Mouse (Mus musculus): ENCODE results near the gene Gm20683. TPM values are rescaled to one million over a fixed set of nuclear protein-coding genes. Genes with fewer than 3 reads are reported as not detected.
A peak's percentile ranks its signal among the peaks of the same experiment; 100 is the strongest.
"Not testable (repeated sequence)": the region's sequence is repeated elsewhere in the genome, so short reads cannot be mapped to it uniquely, and the experiment has no call there.

The Gm20683 gene
- total RNA-seq, 2 experiments from 2014 or later, result 9.3 to 13.1 TPM

DNA sequence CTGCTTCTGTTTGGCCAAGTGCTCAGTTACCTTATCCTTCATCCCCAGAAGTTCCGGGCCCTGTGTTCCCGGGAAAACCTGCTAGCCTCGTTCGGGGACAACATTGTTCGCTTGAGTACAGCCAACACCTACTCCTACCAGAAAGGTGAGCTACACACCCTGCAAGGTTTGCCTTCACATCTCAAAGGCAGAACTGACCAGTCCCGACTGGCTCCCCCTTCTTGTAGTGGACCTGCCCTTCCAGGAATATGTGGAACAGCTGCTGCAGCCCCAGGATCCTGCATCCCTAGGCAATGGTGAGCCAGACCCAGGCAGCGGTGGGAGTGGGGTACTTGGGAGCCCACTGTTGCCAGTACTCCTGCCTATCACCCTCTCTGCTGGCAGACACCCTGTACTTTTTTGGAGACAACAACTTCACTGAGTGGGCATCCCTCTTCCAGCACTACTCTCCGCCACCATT is 12.0 kb downstream of the Gm20683 start:
- no peak for DNase-seq (ENCODE audit: low spot score in 2 of 2)

DNA sequence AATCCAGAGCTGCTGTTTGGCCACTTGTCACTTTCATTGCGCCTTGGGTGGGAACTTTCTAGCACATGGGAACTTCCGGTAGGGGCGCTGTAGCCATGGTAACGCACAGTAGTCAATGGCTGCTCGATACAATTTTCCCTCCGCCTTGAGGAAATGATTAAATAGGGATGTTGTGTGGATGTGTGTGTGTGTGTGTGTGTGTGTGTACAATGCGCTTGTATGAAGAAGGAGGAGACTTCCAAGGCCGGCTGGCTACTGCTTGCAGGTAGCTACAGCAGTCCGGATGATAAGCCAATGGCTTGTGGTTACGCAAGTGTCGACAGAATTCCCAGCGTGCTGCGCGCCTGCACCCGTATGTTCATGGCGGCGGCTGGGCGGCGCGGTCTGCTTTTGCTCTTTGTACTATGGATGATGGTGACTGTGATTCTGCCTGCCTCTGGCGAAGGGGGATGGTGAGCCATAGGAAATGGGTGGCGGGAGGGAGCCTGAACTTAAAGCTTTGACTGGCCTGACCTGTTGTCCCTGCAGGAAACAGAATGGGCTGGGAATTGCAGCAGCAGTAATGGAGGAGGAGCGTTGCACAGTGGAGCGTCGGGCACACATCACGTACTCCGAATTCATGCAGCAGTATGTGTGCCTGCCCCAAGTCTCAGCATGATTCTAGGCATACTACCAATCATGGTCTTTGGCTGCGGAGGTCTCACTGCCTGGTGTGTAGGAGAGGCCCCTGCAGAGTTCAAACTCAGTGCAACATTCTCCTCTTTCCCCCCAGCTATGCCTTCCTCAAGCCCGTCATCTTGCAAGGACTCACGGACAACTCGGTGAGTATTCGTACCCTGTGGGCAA is 12.6 kb downstream of the Gm20683 start, which contains the start of gene Jmjd8:
Gene Jmjd8 (plus strand): TSS at position 156 of the 846 bp plus-strand sequence.
- peak; percentile 70 to 77 for DNase-seq (ENCODE audit: low spot score in 2 of 2)

DNA sequence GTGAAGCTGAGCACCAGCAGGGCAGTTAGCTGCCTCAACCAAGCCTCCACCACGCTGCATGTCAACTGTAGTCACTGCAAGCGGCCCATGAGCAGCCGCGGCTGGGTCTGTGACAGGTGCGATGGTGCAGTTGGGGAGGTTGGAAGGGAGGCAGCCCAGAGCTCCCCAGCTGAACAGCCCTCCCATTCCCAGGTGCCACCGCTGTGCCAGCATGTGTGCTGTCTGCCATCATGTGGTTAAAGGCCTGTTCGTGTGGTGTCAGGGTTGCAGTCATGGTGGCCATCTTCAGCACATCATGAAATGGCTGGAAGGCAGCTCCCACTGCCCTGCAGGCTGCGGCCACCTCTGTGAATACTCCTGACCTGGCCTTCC is 13.4 kb downstream of the Gm20683 start:
- DNase-seq (ENCODE audit: low spot score in 2 of 2), result no peak

DNA sequence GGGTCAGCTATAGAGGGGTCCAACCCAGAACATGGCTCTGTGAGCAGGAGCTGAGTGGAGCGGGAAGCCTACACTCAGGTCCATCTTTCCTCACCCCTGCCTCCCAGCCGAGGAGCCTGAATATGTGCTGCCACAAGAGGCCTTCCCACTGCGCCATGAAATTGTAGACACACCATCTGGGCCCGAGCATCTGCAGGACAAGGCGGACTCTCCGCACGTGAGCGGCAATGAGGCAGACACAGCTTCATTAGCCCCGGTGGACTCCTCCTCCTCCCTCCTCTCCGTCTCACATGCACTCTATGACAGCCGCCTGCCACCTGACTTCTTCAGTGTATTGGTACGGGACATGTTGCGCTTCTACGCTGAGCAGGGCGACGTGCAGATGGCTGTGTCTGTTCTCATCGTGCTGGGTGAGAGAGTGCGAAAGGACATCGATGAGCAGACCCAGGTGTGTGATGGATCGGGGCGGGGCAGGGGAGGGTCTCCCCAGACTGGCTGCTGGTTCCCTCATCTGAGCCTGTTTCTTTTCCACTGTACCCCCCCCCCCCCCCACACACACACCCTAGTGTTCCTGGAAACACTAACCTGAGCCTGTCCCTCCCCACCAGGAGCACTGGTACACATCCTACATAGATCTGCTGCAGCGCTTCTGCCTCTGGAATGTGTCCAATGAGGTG is 13.9 kb downstream of the Gm20683 start:
- DNase-seq (ENCODE audit: low spot score in 2 of 2), result no peak

DNA sequence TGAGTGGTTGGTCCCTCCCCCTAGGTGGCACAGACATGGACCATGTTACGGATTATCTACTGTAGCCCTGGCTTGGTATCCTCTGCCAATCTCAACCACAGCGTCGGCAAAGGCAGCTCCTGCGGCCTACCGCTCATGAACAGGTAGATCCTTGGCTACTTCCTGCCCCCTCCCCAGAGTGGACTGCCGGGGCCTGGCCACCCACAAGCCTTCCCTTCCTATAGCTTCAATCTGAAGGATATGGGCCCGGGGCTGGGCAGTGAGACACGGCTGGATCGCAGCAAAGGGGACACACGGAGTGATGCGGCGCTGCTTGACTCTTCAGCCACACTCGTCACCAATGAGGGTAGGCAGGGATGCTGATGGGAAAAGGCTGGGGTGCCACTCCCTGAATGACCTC is 14.6 kb downstream of the Gm20683 start:
- DNase-seq (ENCODE audit: low spot score in 2 of 2), result no peak

DNA sequence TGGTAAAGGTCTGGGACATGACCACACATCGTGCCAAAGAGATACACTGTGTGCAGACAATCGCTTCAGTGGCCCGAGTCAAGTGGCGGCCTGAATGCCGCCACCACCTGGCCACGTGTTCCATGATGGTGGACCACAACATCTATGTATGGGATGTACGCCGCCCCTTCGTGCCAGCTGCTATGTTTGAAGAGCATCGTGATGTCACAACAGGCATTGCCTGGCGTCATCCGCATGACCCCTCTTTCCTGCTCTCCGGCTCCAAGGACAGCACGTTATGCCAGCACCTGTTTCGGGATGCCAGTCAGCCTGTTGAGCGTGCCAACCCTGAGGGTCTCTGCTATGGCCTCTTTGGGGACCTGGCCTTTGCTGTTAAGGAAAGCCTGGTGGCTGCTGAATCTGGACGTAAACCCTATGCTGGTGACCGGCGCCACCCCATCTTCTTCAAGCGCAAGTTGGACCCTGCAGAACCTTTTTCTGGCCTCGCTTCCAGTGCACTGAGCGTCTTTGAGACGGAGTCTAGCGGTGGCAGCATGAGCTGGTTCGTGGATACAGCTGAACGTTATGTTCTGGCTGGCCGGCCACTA is 15.5 kb downstream of the Gm20683 start:
- DNase-seq (ENCODE audit: low spot score in 2 of 2), result no peak

DNA sequence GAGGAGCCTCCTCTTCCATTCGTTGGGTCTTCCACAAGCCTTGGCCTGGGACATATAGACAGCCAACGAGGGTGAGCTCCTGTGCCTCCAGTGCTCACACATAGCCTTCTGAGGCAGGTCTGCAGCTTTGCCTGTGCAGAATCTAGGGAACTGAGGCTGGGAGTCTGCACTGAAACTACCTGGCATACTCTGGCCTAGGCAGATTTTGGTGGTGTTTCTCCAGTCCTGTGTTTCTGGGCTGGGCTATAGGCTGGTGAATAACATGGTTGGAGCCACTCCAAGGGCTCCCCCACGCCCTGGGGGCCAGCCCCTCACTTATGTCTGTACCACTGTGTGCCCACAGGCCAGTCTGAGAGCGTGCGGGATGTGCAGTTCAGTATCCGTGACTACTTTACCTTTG is 16.3 kb downstream of the Gm20683 start:
- DNase-seq (ENCODE audit: low spot score in 2 of 2), result no peak

DNA sequence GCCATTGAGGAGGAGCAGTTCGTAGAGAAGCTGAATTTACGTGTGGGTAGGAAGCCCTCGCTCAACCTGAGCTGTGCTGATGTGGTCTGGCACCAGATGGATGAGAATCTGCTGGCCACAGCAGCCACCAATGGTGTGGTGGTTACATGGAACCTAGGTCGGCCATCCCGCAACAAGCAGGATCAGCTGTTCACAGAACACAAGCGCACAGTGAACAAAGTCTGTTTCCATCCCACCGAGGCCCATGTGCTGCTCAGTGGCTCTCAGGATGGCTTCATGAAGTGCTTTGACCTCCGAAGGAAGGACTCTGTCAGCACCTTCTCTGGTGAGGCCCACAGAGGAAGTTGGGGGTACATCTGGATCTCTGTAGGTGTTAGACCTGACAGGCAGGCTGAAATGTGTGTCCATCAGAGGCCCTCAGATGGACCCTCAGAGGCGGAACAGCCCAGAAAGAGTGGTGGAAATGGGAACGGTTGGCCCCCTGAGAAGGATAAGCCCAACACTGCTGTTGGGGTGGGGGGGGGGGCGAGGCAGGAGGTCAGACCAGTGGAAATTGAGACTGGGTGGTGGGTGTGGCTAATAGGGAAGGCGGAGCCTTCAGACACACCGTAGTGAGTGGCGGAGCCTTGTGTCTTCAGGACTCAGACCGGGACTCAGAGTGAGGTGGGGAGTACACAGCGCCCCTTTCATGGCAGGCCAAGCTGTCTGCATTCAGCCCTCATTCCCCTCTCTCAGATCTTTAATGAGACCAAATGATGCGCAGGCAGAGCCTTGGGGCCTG is 17.0 kb downstream of the Gm20683 start:
- DNase-seq (ENCODE audit: low spot score in 2 of 2), result no peak

DNA sequence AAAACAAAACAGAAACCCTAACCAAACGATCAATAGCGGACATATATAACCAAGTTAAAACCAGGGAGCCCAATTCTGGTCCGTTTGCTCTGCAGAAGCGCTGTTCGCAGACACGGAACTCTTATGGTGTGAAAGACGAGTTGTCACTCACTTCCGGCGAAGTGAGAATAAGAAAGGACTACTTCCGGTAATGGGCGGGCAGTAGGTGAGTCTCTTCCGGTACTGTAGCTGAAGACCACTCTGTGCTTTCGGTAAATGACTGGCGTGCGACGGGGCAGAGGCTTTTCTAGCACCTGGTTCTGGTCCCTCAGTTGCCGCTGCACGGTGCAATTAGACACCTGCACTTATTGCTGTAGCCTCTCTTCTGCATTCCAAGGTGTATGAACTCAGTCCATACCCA is 18.1 kb downstream of the Gm20683 start, which contains the start of gene Wdr24:
Gene Wdr24 (plus strand): TSS at position 176 of the 400 bp plus-strand sequence.
- DNase-seq (ENCODE audit: low spot score in 2 of 2), result peak in 1 of 2 experiments; percentile 66

DNA sequence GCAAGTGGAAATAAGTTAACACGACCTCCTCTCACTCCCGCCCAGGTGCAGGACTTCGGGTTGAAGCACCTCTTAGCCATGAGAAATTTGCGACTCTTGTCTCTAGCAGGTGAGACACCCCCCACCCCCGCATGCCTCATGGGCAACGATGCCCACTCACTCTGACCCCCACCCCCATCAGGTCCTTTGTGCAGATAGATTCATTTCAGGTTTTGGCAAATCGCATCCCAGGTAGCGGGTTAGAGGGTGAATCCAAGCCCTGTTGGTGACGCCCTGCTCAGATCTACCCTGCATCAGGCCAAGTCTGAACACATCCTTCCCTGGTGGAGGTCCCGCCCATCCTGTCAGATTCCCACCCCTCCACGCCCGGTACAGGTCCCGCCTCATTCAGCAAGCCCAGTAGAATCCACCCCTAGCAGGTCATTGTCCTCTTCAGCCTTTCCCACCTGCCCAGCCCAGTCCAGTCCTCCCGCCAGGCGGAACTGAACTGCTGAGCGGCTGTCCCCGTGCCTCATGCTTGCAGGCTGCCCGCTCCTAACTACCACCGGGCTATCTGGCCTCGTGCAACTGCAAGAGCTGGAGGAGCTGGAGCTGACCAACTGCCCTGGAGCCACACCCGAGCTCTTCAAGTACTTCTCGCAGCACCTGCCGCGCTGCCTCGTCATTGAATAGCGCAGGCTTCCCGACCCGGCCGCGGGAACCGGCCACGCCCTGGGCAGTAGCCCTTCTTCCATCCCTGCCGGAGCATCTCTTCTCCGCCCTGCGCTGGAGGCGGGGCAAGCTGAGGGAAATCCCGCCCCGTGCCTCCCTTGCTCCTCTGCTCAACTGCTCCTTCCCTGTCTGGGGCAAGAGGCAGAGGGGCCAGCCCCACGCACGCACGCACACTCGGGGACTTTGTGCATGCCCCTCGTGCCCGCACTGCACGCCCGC is 22.4 kb downstream of the Gm20683 start:
- DNase-seq (ENCODE audit: low spot score in 2 of 2), result no peak

DNA sequence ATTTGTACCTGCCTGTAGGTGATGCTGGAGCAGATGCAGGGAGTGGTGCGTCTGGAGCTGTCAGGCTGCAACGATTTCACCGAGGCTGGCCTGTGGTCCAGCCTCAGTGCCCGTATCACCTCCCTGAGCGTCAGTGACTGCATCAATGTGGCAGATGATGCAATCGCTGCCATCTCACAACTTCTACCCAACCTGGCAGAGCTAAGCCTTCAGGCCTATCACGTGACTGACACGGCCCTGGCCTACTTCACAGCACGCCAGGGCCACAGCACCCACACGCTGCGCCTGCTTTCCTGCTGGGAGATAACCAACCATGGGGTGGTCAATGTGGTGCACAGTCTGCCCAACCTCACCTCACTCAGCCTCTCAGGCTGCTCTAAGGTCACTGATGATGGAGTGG is 23.9 kb downstream of the Gm20683 start:
- no peak for DNase-seq (ENCODE audit: low spot score in 2 of 2)

DNA sequence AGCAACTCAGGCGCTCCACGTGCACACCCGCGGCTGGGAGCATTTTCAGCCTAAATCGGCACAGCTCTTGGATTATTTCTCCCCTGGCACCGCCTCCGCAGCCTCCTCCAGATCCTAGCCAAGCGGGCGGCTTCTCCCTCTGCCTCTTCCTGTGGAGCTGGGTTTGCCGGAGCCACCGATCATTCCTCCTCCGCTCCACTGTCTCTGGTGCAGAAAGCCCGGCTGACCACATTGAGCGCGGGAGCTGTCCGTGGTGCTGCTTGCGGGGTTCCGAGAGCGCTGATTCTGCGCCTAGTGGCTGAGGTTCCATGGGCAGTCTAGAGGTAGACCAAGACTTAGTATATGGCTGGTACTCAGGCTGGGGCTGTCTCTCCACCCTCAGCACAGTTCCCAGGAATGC is 28.1 kb downstream of the Gm20683 start:
- peak; percentile 85 to 86 for DNase-seq (ENCODE audit: low spot score in 2 of 2)

DNA sequence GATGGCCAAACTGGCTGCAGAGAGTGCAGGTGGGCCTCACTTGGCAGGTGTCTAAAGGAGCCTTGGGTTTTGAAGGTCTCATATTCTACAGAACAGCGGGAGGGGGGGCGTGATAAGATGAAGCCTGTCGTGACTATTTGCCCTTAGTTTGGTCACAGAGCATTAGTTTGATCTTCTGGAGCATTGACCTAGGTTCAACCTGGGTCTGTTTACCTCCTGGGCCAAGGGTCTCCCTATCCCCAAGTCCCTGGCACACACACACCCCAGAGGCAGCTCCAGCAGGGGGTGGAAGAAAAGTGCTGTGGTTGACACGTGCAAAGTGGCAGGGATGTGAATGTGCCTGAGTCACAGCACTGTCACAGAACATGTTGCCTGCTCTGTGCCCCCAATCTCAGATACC is 30.7 kb downstream of the Gm20683 start:
- no peak for DNase-seq (ENCODE audit: low spot score in 2 of 2)

DNA sequence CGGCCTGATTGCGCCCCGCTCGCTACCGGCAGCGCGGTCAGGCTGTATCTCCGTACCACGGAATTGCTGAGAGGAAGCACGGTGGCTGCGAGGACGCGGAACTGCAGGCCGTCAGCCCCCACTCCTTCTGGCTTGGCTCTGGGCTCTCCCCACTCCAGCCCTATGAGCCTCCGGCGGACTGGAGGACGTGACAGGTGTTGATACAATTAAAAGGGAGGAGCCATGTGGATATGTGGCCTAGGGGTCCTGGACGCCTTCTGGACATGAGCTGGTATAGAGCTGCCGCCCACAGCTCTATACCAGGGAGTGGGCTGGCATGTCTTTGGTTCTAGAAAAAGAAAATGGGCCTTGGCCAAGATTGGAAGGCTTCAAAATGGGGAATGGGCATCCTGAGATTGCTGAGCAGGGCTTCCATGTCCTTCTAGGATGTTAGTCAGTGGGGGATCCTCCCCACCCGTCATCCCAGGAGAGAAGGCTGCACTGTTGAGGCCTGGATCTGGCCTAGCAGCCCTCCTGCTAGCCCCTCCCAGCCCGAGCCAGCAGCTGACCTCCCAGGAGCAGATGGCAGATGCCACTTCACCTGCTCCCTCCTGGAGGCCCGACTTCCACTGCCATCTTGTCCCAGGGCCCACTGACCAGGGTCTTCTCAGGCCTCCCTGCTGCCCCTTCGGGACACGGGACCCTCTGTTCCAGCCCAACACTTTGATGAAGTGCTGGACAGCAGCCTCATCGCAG is 31.8 kb downstream of the Gm20683 start:
- no peak for DNase-seq (ENCODE audit: low spot score in 2 of 2)

DNA sequence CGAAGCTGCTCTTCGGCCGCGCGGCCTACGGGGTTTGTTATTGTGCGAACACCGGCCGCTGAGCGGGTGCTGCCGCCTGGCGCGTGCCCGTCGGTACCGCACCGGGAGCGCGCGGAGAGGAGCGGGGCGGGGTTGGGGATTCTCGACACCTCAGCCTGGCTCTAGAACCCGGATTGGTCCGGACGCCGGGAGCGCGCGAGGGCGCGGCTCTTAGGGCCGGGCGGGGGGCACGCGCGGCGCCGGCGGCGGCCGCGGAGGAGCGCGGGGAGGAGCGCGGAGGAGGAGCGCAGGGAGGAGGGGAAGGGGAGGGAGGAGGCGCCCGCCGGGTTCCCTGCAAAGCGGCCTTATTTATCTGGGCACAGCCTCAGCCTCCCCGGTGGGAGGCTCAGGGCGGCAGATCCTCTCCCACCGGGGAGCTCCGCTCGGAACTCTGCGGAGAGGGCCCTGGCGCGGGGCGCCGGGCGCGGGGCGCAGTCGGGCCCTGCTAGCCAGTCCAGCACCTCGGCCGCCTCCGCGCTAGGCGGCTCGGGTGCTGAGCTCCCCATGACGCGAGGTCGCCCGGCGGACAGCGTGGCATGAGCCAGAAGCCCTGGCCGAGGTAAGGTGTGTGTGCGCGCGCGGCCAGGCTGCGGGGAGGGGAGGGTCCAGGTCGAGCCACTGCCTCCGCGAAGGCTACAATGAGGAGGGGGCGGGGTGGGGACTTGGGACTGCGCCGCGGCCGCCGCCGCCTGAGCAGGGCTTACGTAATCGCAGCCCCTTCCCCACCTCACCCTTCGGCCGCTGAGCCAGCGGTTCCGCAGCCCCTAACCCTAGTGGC is 32.6 kb downstream of the Gm20683 start, which contains the start of gene Fbxl16:
Gene Fbxl16 (plus strand): TSS at position 297 of the 817 bp plus-strand sequence.
- peak; percentile 78 to 83 for DNase-seq (ENCODE audit: low spot score in 2 of 2)

DNA sequence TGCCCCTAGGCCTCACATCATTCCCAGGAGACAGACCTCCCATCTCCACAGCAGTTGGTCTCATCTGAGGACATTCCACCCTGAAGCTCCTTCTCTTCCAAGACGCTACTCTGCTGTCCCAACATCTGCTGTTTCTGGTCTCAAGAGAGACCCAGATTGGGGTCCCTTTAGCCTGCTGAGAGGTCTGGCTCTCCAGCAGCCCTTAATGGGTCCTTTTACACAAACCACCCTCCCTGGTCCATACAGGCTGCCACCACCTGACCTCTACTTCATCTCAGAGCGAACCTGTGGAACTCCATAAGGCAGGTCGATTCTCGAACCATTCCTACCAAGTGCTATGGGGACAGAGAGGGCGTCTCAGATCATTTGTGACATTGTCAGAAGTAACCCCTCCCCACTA is 33.5 kb downstream of the Gm20683 start:
- no peak for DNase-seq (ENCODE audit: low spot score in 2 of 2)

DNA sequence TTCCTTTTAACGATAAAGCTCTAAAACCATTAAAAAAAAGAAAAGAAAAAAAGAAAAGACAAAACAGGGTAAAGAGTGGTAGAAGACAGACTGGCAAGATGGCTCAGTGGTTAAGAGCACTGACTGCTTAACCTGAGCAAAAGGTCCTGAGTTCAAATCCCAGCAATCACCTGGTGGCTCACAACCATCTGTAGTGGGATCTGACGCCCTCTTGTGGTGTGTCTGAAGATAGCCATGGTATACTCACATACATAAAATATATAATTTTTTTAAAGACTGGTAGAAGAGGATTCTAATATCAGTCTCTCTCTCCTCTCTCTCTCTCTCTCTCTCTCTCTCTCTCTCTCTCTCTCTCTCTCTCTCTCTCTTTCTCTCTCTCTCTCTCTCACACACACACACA is 34.1 kb downstream of the Gm20683 start:
- DNase-seq (ENCODE audit: low spot score in 2 of 2), result not testable (repeated sequence)

DNA sequence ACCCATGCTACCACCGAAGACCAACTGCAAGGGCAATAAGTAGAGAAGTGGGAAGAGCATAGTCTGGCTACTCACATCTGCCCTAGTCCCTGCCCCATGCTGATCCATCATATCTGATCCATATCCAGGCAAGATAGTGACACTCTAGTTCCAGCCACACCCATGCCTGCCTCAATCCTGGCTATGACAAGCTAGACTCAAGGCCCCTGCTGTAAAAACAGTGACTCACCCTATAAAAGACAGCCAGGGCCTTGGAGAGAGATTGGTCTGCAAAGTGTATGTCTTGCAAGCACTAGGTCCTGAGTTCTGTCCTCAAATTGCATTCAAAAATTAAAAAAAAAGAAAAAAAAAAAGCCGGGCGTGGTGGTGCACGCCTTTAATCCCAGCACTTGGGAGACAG is 35.1 kb downstream of the Gm20683 start:
- no peak for DNase-seq (ENCODE audit: low spot score in 2 of 2)
